Mouse (Mus musculus) ES-Bruce4 (cell line): Measurements from ENCODE around the gene A3galt2.

ENCODE experiments used
- CTCF ChIP-seq: IDR thresholded peaks from one replicate; pipeline ENCODE4 v1.8.1; 2011; ENCODE audit warnings: low read depth, low read length
- EP300 ChIP-seq: IDR thresholded peaks from 2 replicates; pipeline ENCODE4 v1.6.1; 2011; ENCODE audit warnings: low read depth, low read length; ENCODE audit not compliant: insufficient read depth
- POLR2A ChIP-seq: IDR thresholded peaks from one replicate; pipeline ENCODE4 v1.8.1; 2011; ENCODE audit warnings: low read length; ENCODE audit not compliant: insufficient read depth

DNA sequence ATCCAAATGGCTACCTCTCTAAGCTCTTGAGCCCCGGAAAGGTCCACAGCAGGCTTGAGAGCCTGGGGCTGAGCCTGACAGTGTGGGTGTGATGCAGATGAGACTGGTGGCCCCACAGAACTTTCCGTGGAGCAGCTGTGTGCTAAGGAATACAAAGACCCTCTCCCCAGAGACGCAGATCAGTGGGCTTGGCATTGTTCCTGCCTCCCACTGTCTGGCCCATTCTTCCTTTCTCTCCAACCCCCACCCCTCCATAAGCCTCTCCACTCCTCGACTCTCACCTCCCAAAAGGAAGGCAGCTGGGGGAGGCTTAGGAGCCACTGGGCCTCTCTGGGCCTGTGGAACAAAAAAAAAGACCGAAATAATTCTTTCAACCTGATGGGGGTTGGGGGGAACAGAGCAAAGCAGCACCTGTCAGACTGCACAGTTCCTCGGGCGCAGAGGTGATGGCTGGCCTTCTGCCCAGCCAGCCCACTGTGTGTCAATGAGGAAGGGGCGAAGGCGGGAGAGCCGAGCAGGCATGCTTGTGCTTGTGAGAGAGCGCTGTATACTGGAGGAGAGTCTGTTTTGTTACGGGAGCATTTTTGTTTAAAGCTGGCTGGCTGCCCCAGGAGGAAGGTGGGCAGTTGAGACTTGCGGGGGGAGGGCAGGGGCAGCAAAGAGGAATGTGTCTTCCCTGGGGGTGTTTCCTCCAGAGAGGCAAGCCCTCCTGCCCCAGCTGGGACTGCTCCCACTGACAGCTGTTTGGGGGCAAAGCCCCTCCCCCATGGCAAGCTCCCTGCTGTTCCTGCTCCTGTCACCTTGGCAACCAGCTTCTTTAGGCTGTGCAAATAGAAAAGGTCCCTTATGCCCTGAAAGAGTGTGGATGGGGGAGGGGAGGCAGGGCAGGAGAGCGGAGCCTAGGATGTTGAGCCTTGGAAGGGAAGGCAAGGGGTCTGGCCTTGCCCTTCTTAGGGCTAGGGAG, 39.6 kb upstream of the A3galt2 start:
- TF ChIP-seq CTCF (no peak), POLR2A (no peak), EP300 (peak; percentile 83; the same call in 1 of the 2 replicates)
